Mouse (Mus musculus) urinary bladder, postnatal 4 days (tissue): Measurements from ENCODE around the gene Phf21b.
A peak's percentile ranks its signal among the peaks of the same experiment; 100 is the strongest.
"Not testable (repeated sequence)": the region's sequence is repeated elsewhere in the genome, so short reads cannot be mapped to it uniquely, and the experiment has no call there.

ENCODE experiments used
- DNase-seq, 2 experiments: peaks; one replicate each; pipeline ENCODE4 v3.0.0; 2021 to 2022; ENCODE audit warnings: low spot score in 2 of 2

Gene Phf21b

DNA sequence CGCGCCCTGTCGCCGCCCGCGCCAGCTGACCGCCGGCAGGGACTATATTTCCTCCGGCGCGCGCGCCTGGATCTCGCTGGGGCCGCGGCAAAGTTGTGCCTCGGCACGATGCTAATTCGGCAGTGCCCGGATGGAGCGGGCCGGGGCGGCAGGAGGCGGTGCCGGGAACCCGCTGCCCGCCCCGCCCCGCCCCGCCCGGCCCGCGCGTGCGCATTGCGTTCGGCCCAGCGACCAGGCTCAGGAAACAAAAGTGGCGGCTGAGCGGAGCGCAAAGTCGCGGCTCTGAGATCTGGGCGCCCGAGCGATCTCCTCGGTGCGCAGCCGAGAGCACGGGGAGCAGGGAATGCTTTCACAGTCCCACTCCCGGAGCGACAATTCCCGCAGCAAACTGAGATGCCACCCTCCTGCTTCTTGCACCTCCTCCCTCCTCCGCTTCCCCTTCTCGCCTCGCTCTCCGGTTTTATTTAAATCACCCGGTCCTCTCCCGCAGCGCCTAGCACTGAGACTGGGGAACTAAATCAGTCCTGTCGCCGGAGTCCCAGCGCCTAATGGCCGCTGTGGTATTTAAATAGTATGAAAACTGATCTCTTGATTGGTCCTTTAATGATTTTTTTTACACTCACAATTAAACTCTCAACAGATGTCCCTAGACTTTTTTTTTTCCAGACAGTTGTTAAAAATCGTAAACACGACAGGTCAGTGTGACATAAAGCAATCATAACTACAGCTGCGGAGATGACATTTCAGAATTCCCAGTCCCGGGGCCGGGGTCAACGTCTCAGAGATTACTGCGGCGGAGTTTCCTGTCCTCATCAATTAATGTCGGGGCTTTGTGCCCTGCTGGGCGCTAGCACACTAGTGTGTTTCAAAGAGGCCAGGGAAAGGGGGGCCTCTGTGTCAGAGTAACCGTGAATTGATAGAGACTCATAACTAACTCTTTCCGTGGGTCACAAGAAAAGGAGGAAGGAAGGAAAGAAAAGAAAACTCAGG is at the start of gene Phf21b:
TSS of gene Phf21b (minus strand) at position 44 of the 990 bp plus-strand sequence.
- DNase-seq, result peak; percentile 73 to 82

DNA sequence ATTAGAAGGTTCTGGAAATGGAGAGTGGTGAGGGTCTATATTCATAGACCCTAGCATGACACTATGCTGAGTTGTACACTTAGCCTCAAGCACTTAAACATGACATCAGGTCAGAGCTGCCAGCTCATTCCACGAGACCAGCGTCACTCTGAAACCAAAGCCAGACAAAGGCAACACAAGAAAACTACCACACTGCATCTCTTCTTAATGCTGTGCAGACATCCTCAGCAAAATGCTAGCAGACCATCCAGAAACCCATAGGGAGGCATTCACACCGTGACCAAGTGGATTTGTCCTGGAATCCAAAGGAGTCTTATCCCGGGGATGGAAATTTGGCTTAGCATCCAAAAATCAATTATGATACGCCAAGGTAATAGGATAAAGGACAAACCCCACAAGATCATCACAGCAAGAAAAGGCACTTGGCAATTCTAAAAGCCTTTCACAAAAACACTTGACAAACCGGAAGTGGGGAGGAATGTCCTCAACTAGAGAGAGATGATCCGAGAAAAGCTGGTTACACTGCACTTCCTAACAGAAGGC is 48.1 kb upstream of the Phf21b start:
- DNase-seq, result no peak

DNA sequence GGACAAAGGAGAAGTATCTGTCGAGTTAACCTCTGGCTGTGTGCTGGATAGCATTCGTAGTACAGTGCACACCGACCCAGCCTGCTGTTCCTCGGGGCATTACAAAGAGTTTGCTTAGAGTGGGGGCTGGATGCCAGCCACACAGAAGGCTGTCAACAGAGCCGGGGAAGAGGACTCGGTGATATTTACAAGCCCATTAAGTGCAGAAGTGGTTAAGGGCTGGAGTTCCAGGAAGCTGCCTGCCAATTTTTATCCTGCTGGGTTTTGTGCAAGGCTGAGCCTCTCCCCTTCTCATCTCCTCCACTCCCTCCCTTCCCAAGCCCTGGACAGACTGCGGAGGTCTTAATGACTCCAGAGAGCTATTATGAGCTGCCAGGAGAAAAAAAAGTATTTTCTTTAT is 42.2 kb upstream of the Phf21b start:
- peak in 1 of 2 experiments; percentile 25 for DNase-seq

DNA sequence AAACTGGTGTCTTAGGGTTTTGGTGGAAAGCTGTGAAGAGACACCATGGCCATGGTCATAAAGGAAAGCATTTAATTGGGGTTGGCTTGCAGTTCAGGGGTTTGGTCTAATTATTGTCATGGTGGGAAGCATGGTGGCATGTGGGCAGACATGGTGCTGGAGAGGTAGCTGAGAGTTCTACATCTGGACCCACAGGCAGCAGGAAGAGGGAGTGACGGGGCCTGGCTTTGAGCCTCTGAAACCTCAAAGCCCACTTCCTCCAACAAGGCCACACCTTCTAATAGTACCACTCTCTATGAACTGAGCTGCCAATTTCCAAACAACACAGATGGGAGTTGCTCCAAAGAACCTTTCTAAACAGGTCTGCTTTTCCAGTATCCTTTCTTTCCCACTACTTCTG is 40.8 kb upstream of the Phf21b start:
- no peak for DNase-seq

DNA sequence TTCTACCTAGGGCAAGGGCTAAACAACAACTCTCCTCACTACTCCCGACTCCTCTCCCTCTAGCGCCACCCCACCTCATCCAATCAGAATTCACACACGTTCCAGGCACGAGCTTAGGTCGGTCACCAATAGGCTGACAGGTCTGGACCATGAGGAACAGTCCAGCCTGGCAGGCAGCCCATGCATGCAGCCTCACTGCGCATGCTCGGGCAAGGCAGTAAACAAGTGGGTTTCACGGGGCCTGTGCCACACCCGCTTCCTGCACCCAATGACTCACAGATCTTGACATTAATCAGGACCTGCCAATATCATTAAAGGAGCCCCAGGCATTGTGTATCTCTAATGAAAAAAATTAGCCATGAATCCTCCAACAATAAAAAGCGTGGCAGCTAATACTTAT is 40.4 kb upstream of the Phf21b start:
- DNase-seq, result not testable (repeated sequence)

DNA sequence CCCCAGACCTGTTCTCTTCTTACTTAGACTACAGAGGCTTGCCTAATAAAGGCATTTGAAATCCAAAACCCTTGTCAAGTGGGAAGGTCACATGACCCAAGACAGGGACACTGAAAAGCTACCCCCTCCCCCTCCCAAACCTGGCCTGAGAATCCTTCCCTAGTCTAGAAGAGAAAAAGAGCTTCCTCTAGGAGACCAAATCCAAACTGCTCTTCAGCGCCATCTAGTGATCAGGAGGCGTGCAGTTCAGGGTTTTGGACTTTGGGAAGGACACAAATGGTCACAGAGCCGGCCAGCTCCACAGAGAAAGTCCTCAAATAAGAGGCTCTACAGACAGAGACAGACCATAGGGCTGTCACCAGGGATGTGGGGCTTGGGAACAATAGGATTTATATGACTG is 35.8 kb upstream of the Phf21b start:
- DNase-seq, result peak; percentile 22 to 72

DNA sequence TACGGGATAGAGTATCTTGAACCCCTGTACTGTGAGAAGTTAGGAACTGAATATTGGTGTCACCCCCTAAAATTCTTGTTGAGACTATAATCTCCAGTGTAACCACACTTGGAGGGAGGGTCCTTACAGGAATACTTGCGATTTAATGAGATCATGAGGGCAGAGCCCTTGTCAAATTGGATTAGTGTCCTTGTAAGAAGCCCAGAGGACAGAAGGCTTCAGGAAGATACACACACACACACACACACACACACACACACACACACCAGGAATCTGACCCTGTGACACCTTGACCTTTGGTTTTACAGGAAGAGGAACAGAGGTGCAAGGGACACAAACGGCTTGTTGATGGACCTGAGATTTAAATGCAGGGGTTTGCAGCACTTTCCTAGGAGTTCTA is 35.4 kb upstream of the Phf21b start:
- no peak for DNase-seq

DNA sequence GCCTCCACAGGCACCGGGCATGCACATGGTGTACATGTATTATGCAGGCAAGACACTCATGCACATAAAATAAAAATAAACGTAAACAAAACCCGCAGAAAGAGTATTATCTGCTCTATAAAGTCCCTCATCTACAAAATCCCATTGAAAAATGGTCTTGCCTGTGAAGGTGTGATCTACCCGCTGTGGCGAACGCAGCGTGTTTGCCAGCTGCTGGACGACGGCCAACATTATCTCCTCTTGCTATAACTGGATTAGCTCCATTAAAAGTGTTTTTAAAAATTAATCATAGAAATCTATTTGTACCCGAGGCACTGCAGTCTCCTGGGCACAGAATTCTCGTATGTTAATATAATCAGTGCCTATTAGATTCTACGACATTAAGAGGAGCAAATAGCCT is 32.2 kb upstream of the Phf21b start:
- DNase-seq, result no peak

DNA sequence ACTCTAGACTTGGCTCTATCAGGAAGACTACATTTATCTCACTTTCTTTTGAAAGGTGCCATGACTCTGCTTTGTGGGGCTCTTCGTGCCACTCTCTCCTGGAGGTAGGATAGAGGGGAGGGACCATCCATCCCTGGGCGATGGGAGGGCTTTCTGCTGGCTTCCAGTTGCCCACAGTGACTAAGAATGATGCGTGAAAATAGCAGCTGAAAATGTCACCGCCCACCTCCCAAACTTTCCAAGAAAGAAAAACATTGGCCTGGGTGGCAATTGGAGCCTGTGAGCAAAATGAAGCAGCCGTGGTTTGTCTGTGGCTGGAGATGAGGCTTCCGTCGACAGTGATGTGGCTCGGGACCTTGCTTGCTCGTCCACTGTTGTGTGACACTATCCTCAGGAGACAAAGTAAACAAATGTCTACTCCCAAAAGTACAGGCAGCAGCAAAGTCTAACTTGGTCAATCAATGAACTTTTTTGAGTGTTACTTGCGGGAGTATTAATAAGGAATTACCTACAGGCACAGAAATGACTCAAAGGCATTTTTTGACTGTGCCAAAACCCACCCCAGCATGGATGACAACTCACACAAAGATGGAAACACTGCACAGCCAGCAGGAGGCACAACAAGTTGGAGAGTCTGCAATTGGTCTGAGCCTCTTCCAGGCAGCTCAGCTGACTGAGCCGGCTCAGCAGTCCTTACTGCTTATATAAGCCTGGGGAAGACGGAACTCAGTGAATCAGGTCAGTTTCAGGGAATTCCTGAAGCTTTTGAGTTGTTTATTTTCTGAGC is 21.4 kb upstream of the Phf21b start:
- DNase-seq, result no peak

DNA sequence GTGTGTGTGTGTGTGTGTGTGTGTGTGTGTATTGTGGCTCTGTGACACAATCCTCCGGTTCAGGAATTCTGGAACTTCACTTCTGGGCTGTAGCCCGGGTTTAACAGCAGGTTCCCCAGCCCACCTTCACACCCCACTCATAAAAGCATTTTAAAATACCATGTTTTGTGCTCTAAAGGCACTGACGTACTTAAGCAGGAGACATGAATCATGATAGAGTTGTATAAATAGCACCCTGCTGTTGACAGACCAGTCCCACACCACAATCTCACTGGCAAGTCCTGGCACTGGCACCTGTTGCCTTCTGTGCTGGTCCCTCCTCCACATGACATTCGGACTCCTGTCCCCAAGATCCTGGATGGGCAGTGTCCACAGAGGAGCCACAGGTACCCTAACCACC is 18.0 kb upstream of the Phf21b start:
- DNase-seq, result no peak

DNA sequence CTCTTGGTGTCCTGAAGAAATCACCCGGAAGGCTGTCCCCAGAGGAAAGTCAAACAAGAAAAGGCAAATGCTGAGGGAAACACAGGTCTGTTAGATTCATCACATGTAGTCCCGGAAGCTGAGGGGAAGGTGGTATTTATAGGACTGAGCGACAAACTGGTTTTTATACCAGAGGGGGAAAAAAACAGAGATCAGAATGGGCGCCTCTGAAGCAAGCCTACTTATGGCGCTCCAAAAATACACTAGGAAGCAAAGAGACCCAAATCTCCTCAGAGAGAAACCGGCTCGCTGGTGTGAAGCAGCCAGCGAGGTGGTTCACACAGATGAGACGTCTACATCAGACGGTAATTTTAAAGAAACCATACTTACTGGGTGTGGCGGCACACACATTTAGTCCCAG is 17.2 kb upstream of the Phf21b start:
- DNase-seq, result no peak

DNA sequence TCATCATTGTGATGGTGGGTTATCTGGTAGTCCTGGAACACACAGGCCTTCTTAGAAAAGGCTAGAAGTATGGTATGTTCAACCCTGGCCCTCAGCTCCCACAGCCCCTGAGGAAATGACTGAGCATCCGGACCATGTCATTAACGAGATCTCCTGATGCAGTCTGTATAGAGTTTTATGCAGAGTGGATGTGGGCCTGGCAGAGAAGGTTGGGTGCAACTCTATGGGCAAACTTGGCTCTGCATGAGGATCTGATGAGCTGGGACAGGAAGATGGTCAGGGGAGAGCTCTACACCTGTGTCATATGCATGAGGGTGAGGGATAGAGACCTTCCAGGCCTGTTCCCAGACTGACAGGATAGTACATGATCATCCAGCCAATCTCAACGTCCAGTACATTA is 16.0 kb upstream of the Phf21b start:
- no peak for DNase-seq

DNA sequence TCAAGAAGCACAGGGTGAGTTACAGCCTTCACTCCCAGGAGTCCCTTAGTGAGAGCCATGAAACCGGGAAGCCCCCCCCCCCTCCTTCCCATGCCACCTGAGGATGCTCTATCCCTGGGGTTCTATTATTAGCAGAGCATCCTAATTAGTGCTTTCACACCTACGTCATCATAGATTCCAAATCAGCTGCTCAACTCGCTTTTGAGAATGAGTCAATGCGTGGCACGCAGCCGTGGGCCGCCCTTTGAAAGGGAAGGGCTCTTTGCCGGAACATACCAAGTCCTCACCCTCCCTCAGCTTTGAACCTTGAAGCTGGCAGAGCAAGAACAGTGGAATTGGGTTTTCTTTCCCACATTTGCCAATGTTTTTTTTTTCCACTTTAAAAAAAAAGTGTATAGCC is 6.1 kb upstream of the Phf21b start:
- DNase-seq, result no peak

DNA sequence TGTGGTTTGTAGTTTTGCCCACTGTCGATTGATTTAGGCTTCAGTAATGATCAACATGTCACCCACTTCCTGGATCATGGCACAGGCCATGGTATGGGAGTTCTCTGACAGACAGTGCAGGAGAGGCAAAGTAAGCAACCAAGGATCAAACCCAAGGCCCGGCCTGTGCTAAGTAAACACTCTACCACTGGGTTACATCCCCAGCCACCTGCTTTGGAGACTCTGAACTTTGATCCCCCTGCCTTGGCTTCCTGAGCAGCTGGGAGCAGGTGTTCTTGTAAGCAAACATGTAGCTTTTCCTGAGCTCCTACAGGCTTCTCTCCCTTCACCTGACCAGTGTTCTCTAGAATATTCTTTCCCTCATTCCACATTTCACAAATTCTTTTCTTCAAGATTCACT is 1.8 kb upstream of the Phf21b start:
- no peak for DNase-seq

DNA sequence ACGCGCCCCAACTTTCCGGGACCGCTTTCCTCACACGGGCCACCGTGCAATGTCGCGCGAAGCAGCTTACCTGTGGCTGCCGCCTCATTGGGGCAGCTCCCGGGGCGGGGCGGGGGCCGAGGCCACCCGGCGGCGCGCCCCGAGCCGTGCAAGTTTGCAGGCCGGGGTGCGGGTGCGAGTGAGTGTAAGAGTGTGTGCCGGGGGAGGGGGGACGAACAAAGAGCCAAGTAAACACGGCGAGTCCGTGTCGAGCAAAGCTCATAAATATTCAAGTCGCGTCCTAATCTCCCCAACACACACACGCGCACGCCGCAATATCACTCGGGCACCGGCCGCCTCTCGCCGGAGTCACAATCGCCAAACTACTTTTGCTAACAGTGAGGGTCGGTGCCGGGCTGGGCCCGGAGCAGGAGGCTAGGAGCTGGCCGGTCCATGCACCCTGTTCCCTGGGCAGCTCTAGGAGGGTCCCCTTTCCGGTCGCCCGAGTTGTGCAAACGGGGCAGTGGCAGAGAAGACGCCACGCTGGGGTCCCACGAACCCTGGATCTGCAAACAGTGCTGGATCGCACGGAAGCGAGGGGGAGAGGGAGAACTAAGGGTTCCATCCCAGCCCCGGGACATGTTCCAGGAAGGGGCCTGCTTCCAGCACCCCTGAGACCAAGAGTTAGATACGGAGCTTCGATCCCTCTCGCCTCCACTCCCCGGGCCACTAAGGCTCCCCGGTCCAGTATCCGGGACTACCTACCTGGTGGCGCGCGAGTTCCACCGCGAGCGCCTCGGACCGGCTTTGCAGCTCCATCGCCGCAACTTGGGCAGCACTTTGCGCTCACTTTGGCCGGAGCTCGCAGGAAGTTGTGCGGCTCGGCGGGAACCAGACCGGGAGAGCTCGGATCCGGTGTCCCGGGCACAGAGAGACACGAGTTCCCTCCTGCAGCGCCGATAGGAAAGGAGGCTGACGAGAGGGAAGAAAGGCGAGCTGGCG is 638 bp downstream of the Phf21b start:
- peak in 1 of 2 experiments; percentile 21 for DNase-seq

DNA sequence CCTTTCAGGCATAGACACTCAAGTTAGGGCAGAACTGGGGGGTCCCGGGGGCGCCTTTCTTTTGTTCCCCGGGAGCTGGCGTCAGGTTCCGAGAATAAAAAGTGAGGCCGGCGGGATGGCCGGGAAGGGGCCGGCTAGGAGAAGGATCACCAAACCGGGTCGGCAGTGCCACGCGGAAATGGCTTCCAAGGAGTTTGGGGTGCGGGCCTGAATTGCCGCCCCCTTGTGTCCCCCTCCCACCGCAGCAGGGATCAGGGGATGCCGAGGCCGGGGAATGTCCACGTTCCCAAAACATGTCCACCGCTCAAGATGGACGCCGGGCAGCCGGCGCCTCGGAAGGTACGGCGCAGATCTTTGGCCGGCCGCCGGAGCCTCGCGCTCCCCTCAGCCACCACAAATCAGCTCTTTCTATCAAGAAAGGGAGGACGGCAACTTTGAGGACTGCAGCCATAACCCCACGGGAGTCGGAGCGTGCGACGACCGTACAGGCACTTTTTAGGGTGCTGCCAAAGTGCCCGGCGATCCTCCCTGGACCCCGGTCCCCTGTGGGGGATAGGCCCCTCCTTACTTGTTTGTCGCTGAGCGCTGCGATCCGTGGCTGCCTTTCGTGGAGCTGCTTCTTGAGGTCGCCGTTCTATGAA is 1.6 kb downstream of the Phf21b start:
- DNase-seq, result no peak

DNA sequence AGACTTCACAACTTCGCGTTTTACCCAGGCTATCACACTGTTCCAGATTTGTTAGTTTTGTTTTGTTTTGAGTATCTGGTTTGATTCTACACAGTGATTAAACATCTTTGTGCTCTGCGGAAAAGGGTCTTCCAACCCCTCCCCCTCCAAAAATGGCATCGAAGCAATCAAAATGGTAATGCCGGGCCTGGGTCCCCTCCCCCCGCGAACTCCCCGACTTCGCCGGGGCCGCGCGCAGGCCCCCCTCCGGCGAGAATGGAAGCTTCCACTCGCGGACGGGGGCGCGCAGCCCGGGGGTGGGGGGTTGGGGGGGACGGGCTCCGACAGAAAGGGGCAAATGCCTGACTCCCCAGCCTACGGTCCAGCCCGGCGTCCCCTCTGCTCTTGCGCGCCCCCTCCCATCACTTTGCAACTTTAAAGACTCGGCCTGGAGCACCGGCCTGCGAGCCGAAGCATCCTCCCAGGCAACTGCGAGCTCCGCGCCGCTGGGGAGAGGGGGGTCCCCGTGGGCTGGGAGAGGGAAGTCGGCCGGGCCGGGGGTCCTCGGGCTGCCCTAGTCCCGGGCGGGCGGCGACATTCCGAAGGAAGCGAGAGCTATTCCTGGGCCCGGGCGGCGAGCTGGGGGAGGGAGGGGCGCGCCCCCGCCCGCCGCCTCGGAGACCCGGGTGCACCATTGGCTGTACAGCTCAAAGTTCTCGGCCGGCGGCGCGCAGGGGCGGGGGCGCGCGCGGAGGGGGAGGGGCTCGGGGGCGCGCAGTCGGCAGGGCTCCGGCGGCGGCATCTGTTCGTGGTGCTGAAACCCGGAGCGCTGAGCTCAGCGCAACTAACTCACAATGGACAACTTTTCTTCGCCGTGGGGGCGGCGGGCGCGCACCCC is 2.4 kb downstream of the Phf21b start:
- peak; percentile 64 to 82 for DNase-seq

DNA sequence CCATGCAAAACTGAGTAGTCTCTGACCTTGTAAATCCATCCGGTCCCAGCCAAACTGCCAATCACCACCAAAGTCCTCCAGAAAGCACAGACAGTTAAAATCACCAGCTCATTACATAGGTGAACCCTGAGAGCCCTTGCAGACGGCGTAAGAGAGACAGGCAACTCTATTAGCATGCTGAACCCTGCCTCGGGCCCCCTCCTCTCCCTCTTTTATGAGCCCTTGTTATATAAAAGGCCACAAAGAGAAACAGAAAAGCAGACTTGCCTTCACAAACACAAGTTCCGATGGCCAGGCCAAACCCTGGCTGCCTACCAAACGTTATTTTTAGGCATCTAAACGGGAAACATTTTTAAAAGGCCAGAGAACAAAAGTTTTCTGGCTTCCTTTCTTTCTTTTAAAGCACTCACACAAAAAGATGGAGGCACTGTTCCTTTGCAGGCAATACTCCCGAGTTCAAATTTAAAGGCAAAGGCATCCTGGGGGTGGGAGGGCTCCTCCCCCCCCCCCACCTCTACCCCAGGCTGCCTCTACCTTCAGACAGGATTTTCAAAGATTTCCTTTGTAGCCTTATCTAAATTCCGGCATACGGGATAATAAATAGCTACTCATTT is 3.3 kb downstream of the Phf21b start:
- no peak for DNase-seq

DNA sequence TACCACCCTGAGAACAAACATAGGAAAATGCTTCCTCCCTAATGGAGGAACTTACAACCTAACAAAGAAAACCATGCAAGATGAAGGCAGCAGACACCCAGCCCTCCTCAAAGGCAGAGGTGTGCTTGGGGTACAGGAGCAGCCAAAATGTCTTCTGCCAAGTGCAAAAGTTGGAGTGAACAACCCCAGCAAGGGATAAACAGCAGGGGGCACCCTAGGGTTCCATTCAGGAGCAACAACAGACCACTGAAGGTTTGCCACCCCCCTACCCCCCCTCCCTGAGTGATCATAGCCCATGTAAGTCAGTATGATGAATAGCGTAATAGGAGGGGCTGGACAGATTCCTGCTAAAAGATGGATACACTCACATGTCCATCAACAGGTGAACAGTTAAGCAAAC is 5.5 kb downstream of the Phf21b start:
- no peak for DNase-seq
